Mouse (Mus musculus): ENCODE results near the gene Hoxb13. TPM values are rescaled to one million over a fixed set of nuclear protein-coding genes. Genes with fewer than 3 reads are reported as not detected.
A peak's percentile ranks its signal among the peaks of the same experiment; 100 is the strongest.

Hoxb13 gene
- total RNA-seq, 2 experiments from 2014 or later, result not detected

DNA sequence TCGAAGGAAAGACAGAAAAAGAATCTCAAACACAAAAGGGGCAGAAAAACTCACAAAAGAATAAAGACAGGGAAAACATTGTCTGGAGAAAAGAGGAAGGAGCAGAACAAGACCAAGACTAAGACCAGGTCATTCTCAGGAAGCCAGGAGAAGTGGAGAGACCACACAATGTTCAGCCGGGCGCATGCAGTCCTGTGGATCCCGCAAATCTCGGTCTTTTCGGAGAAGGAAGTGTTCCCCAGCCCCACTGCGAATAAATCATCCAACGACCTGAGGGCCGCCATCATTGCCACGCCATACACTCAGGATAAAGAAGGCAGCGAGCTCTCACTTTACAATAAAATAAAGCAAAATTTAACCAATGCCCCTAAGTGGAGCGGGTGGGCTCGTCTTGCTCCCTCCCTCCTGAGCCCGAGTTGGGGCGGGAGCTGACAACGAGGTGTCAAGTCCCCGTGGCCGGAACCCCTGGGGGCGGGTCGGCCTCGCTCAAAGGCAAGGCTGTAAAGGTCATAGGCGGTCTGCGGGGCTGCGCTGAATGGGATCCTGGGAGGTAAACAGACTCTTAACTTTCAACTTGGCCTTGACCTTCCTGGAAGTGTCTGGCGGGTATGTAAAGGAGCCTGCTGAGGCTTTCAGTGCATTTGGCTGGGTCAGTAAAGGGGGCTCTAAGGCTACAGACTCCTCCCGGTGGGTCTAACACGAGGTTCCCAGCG is 4.2 kb upstream of the Hoxb13 start:
- DNase-seq (ENCODE audit: low spot score in 2 of 2), result no peak

DNA sequence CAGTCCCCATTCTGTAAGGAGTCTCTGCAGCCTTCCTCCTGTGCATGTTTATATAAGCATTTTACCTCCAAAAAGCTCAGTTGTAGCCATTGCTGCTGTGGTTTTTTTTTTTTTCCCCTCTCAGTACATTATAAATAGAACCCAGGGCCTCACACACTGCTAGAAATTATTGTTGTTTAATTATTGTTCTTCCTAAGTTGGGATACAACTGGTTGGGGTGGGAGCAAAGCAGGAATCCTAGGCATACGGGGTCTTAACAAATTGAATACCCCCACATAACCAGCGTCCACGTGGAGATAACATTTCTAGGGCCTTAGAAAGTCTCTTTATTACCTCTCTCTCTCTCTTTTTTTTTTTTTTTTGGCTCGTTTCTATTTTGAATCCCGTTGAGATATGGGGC is 3.0 kb upstream of the Hoxb13 start:
- no peak for DNase-seq (ENCODE audit: low spot score in 2 of 2)

DNA sequence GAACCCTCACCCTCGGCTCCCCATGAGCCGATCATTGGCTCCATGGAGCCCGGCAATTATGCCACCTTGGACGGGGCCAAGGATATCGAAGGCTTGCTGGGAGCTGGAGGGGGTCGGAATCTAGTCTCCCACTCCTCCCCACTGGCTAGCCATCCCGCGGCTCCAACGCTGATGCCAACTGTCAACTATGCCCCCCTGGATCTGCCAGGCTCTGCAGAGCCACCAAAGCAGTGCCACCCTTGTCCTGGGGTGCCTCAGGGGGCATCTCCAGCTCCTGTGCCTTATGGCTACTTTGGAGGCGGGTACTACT is 240 bp downstream of the Hoxb13 start:
- DNase-seq (ENCODE audit: low spot score in 2 of 2), result no peak

DNA sequence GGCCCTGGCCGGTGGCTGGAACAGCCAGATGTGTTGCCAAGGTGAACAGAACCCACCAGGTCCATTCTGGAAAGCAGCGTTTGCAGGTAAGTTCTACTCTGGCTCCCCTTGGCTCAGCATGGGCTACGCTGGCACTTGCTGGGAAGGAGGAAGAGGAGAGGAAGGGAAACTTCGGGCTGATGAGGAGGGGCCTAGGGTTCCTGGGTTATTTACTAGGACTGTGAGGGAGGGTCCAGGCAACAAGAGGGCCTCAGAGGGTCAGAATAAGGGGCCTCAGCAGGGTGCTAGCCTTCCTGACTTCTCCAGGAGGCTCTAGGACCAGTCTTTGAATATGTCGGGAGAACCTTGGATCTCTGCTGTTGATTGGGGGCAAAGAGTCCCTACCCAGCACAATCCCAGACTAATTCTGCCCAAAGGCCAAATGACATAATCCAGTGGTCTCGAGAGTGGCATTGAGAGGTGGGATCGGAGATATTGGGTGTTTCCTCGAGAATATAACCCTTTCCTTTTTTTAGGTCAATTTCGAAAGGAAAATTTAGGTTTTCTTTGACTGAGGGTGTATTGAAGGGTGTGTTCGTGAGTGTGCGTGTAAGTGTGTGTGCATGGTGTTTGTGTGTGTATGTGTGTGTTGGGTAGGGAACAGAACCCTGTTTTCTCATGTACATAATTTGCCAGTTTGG is 985 bp downstream of the Hoxb13 start:
- no peak for DNase-seq (ENCODE audit: low spot score in 2 of 2)

DNA sequence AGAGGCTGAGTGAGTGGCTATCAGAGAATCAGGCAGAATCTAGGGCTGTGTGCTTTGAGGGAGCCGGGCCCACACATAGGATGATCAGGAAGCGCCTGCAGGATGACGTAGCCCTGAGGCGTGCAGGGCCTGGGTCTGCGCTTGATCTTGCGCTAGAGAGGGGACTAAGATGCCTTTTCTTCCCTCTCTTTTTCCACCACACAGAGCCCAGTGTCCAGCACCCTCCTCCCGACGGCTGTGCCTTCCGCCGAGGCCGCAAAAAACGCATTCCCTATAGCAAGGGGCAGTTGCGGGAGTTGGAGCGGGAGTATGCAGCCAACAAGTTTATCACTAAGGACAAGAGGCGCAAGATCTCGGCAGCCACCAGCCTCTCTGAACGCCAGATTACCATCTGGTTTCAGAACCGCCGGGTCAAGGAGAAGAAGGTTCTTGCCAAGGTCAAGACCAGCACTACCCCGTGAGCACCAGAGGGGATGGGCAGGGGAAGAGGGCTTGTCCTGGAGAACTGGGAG is 1.7 kb downstream of the Hoxb13 start:
- no peak for DNase-seq (ENCODE audit: low spot score in 2 of 2)

DNA sequence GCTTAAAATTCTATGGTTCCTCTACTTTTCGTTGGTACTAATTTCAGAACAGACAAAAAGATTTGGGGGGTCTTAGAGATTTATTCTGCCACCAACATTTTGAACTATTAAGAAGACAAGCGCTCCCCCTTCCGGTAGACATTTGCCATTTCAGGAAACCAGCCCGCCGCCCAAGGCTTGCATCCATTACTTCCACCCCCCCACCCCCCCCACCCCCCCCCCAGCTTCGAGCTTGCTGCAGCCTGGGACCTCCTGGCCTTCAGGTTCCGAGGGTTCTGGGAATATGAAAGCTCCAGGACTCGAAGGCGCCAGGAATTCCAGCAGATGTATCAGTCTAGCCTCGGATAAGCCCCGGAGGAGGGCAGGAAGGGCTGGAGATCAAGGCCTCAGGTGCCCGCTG is 4.5 kb downstream of the Hoxb13 start:
- peak in 1 of 2 experiments; percentile 10 for DNase-seq (ENCODE audit: low spot score in 2 of 2)

DNA sequence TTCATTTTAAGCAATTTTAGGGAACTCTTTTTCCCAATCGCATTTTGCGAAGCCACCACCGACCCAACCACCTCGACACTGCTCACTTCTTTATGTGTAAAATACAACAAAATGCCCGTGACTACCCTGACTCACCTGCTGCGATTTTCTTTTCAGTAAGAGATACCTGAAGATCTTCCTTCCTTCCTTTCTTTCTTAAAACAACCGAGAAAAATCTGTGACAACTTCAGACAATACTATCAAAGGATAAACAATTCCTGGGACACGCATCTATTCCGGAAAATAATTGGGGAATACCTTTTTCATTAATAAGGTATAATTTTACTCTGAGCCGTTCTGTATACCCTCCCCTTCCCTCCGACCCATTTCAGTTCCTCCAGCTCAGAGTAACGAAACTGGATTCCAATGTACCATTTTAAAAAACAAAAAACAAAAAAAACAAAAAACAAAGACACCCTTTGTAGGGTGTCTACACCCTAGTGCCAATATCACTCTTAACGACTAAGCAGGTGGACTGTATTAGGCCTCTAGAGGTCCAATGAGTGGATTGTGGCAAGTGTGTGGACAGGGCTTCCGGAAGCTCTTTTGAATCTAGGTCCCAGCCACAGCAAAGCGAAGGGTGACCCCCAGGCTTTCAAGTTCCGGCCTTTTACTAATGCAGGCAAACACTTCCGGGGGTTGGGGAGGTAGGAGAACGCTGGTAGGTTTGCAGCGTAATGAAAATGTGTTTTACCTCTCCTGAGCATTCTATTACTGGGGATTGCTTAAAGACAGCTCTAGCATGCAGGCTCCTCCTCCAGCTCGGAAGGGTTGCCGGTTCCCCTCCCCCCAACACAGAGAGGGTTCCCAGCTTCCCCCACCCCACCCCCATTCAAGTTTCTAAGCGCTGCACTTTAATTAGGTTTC is 5.3 kb downstream of the Hoxb13 start:
- DNase-seq (ENCODE audit: low spot score in 2 of 2), result no peak

DNA sequence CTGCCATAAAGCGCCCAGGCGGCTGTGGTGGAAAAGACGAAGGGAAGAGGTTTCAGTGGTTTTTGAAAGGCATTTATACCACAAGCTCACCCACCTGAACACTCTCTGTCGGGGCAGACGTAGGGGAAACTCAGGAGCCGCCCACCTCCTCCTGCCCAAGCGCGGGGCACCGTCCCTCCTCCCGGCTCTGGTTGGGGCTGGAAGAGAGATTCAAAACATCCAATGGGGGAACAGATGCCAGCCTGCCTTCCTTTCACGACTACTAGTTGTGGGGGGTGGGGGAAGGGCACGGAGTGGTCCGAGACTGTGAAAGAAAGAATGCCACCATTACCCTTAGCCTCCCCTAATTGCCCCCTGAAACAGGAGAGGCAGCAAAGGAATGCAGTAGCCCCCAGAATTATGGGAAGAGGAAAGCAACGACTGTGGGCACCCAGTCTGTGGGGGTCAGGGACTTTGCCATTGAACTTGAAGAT is 6.1 kb downstream of the Hoxb13 start:
- DNase-seq (ENCODE audit: low spot score in 2 of 2), result no peak

DNA sequence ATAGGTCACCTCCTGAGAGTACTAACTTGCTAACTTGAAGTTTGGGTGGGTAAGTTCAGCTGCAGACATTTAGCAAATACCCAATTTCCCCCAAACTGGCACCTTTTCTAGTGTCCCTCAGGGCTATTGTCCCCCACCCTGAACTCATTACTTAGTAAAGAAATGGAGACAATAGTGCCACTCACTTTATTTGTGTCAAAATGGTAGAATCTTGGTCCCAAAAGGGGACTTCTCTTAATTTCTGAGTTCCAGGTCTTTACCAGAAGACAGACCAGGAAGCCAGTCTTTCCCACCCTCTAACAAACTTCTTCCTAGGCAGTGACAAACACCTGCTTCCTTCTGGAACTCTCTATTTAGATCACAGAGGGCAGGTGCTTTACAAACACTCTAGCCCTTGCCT is 7.6 kb downstream of the Hoxb13 start:
- DNase-seq (ENCODE audit: low spot score in 2 of 2), result no peak

DNA sequence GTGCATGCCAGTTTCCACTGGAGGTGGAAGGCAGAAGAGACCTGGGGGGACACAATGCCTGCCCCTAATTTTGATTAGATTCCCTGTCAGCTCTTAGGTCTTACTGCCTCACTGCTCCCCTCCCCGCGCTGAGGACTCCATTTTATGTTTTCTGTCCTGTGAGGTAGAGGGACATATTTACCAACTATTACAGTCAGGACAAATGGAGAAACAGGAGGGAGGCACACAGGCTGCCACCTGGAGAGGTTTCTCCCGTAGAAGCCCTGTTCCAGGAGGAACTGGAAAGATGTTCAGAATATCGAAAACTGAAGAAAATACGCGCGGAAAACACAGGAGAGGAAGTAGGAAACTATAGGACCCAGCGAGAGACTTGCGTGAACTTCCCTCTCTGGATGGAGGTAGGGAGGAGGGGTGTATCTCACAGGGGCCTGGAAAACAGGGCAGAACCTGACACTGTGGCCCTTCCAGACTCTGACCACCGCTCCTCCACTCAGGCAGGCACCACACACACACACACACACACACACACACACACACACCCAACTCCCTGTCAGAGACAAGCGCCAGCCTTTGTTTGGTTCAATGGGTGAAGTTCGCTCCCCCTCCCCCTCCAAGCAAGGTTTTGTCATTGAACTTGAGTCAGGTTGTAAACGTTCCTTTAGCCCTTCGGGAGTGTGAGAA is 8.4 kb downstream of the Hoxb13 start:
- DNase-seq (ENCODE audit: low spot score in 2 of 2), result no peak

DNA sequence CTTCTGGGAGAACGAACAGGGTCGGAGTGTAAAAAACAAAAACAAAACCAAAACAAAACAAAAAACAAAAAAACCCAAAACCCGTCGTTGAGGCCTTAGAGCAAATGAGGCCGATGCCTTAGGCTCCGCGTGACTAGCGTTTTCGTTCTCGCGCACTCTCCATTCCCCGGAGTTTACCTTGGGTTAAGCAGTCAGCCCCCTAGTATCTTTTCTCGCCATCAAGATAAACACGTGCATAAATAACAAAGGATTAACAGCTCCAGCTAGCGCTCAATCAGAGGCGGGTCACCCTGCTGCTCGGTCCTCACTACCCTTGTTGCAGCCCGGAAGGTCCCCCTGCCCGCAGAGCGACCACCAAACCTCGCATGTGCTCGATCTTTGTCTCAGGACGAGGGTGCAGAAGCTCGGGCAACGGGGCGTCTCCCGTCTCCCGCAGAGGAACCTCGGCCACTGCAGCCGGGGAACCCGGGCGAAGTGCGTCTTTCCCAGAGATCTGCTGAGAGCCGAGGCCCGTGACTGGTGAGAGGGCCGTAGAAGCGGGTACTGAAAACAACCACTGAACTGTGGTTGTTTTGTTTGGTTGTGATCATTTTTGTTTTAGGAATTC is 9.2 kb downstream of the Hoxb13 start:
- no peak for DNase-seq (ENCODE audit: low spot score in 2 of 2)

DNA sequence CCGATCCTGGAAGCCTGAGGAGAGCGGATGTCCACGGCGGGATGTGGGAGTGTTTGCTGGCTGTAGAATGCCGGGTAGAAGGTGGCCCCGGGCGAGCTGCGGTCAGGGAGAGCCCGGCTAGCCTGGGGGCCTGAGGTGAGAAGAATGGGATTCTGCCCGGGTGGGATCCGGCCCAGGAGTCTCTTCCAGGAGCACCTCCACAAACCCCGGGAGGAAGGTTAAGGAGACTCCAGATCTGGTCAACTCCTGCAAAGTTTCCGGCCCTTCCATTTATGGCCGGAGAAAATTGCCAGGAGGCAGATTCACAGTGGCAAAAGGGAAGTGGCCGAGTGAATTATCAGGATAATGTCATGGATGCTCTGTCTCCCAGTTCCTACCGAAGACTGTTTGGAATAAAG is 9.7 kb downstream of the Hoxb13 start:
- no peak for DNase-seq (ENCODE audit: low spot score in 2 of 2)

DNA sequence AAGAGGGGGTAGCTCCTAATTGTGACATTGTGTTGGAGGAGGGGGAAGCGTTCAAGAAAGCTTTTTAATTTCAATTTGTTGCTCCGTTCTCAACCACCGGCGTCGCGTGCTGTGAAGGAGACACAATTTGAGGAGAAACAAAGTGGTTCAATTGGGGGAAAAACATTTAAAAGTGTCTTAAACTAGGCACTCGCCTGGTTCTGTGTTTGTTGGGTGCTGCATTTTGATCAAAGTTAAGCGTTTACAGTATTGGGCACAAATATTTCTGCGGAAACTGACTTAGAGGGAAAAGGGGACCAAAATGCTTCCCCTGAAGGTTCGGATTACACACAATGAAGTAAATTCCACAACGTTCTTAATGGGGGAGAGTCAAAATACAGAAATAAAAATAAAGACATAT is 10.2 kb downstream of the Hoxb13 start:
- DNase-seq (ENCODE audit: low spot score in 2 of 2), result no peak

DNA sequence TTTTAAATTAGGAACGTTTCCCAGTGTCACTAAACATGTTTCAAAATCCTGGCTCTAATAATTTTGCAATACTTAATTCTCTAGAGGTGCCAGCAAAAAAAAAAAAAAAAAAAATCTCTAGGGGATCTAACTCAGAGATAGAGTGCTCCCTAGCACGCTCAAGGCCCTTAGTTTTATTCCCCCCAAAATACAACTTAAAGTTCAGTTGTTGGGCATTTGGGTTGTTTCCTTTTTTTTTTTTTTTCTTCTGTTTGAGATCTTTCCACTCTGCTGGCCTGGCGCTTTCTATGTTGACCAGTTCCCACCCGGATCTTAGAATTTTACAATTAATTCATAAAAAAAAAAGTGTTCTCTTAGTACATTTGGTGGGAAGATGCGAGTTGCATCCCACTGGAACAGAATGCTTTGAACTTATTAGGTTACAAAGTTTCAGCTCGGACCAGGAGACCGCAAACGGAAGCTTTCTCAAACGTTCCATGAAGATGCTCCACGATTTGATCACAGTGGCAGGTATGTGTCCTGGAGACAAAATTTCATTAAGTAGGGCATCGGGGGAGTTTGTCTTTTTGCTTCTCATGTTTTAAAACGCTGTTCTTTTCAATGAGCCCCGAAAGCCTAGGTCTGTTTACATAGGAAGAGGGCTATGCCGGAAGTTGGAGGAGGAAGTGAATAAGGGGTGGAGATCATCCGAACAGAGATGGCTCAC is 11.5 kb downstream of the Hoxb13 start:
- no peak for DNase-seq (ENCODE audit: low spot score in 2 of 2)

DNA sequence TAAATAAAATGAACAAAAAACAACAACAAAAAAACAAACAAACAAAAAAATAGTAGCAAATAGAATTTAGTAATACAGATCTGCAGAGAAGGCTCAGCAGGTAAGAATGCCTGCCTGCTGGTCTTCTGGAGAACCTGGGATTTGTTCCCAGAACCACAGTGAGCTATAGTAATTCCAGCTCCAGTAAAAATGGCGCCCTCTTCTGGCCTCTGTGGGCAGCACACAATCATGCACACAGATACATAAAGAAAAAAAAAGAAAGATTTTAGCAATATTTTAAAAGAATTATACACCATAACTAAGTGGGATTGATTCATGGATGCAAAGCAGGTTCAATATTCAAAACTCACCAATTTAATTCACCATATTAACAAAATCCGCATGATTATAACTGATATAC is 29.7 kb downstream of the Hoxb13 start:
- no peak for DNase-seq (ENCODE audit: low spot score in 2 of 2)

DNA sequence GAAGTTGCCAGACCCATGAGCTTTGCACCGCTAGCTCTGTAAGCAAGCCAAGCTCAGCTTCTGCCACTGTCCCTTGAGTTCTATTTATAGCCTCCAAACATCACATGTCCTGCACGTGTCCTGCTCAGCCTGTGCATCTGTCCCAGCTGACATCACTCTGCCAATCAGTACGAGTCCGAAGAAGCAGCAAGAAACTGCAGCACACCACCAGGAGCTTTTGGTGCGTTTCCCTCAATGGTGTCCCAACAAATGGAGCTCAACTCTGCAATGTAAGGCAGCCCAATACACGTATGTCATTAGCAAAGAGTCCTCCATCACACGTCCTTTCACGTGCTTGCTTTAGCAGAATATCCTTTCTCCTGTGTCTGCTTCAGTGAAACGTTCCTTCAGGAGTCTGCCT is 33.6 kb downstream of the Hoxb13 start:
- no peak for DNase-seq (ENCODE audit: low spot score in 2 of 2)

DNA sequence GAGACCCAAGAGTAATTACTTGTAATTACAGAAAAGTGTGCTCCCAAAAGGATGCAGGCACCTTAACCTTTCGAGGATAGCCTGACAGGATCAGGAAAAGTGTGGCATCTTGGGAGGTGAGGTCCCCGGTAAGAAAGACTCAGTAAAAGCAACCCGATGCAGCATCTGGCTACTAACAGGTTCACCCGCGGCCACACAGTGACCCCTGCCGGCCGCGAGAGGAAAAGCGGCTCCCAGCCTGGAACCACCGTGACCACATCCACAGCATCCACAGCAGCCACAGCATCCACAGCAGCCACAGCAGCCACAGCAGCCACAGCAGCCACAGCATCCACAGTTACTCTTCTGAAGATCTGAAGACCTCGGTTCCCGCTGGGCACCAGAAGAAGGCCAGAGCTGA is 40.8 kb downstream of the Hoxb13 start:
- peak; percentile 34 to 48 for DNase-seq (ENCODE audit: low spot score in 2 of 2)

DNA sequence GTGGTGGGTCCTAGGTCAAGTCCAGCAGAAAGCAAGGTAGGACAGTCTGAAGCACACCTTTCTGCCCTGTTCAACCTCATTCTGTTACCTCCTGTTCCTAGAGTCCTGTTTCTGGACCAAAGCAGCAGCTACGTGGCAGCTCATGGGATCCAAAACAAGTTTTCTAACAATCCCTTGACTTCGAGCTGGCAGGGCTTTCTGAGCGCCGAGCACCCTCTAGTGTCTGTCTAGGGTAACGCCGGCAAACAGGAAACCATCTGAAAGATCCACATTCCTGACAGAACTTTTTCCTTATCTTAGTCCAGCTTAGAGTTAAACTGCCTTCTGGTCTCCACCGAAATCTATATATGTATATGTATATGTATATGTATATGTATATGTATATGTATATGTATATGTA is 46.1 kb downstream of the Hoxb13 start:
- peak; percentile 36 to 53 for DNase-seq (ENCODE audit: low spot score in 2 of 2)

All from left cerebral cortex, adult 18-20 months (tissue).